Mouse (Mus musculus) forebrain, embryonic 15.5 days (tissue): Measurements from ENCODE around the gene Grb7. TPM values are rescaled to one million over a fixed set of nuclear protein-coding genes. Genes with fewer than 3 reads are reported as not detected.

Experiments used
- ATAC-seq: fragments of 200-750 bp; cut with Nextera tagmentation; replicated peaks from 2 replicates; pipeline ENCODE4 v1.8.0; 2017; ENCODE audit warnings: mild to moderate bottlenecking, moderate TSS enrichment, moderate library complexity
- H3K27ac ChIP-seq: fragments of 300-500 bp; sonication (generic); replicated peaks from 2 replicates; pipeline ENCODE4 v1.5.1; 2015; ENCODE audit warnings: mild to moderate bottlenecking, inconsistent platforms
- H3K27me3 ChIP-seq: fragments of 300-500 bp; sonication (generic); 2 replicates; pipeline ENCODE4 v1.6.1; 2015; ENCODE audit warnings: inconsistent platforms
- H3K36me3 ChIP-seq: fragments of 300-500 bp; sonication (generic); 2 replicates; pipeline ENCODE4 v1.6.1; 2015; ENCODE audit warnings: mild to moderate bottlenecking, inconsistent platforms
- H3K4me1 ChIP-seq: fragments of 300-500 bp; sonication (generic); 2 replicates; pipeline ENCODE4 v1.6.1; 2015; ENCODE audit warnings: inconsistent platforms
- H3K4me2 ChIP-seq: fragments of 300-500 bp; sonication (generic); replicated peaks from 2 replicates; pipeline ENCODE4 v1.6.1; 2015; ENCODE audit warnings: mild to moderate bottlenecking, inconsistent platforms
- H3K4me3 ChIP-seq: fragments of 300-500 bp; sonication (generic); 2 replicates; pipeline ENCODE4 v1.5.1; 2015; ENCODE audit warnings: mild to moderate bottlenecking, inconsistent platforms
- H3K9ac ChIP-seq: fragments of 300-500 bp; sonication (generic); replicated peaks from 2 replicates; pipeline ENCODE4 v1.6.1; 2015; ENCODE audit warnings: mild to moderate bottlenecking, inconsistent platforms
- H3K9me3 ChIP-seq: fragments of 300-500 bp; sonication (generic); 2 replicates; pipeline ENCODE4 v1.6.1; 2016; ENCODE audit warnings: inconsistent platforms
- WGBS: fragments of 180-500 bp; shearing (Covaris S2); methylation state at CpG from one replicate; pipeline ENCODE4 v1.1.7; 2015; ENCODE audit warnings: mixed read lengths; 5-methylcytosine and 5-hydroxymethylcytosine counted together
- polyA plus RNA-seq: library from polyadenylated mRNA; unstranded; fragments of >200 nt; fragmentation: Nextera tagmentation; extraction: Ambion mirVana; gene quantifications from 2 replicates; pipeline ENCODE4 v1.2.1, GENCODE M21; 2015

Grb7 gene
- polyA plus RNA-seq, 1 experiment from 2014 or later = 0.61 TPM

- no peak overlapping the region for H3K4me2 ChIP-seq
Measured at GRCm38 (mm10) chr11:98459071-98459741, 13.0 kb downstream of the Grb7 start.

GRCm38 (mm10) chr11:98459860-98460259 is 13.7 kb downstream of the Grb7 start:
- Histone ChIP-seq H3K4me1 (peaks cover 14% of the 10 kb centered on the region), H3K9me3 (no peaks in the 10 kb centered on the region), H3K9ac (no peak overlapping the region), H3K27ac (no peak overlapping the region), H3K36me3 (no peaks in the 10 kb centered on the region), H3K27me3 (peaks cover 32% of the 10 kb centered on the region), H3K4me2 (no peak overlapping the region), H3K4me3 (no peak overlapping the region)
- ATAC-seq = no peak
- WGBS = 85% methylated on average over 9 of the region's 9 CpGs

More at GRCm38 (mm10) chr11:98459071-98459741, 13.0 kb downstream of the Grb7 start:
- WGBS = 21% methylated on average over 11 of the region's 11 CpGs
- Histone ChIP-seq H3K9ac (no peak overlapping the region), H3K27ac (no peak overlapping the region), H3K4me1 (peaks cover 14% of the 10 kb centered on the region), H3K4me3 (no peak overlapping the region), H3K9me3 (no peaks in the 10 kb centered on the region), H3K27me3 (peaks cover 32% of the 10 kb centered on the region), H3K36me3 (no peaks in the 10 kb centered on the region)
- no peak for ATAC-seq

- Histone ChIP-seq H3K27me3 (peaks cover 32% of the 10 kb centered on the region), H3K36me3 (no peaks in the 10 kb centered on the region), H3K9me3 (no peaks in the 10 kb centered on the region), H3K4me2 (no peak overlapping the region), H3K4me3 (no peak overlapping the region), H3K9ac (no peak overlapping the region), H3K27ac (no peak overlapping the region), H3K4me1 (peaks cover 14% of the 10 kb centered on the region)
- 56% methylated on average over 6 of the region's 6 CpGs for WGBS
- ATAC-seq = no peak
Measured at GRCm38 (mm10) chr11:98461109-98461720, 15.0 kb downstream of the Grb7 start.

DNA sequence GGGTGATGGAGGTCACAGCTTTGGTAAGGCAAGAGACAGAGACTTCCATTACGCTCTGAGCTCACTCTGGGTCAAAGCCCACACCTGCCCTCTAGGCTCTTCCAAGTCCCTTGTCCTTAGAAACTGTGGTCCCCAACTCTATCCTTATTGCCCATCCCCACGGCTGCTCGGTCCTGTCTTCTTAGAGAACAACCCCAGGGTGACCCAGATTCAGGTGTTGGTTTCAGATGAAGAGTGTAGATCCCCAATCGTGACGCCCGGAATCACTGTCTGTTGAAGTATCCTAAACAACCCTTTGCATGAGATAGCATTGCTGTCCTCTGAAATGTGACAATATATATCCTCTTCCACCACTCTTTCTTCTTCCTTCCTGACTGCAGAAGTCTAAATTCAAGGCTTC is 16.1 kb downstream of the Grb7 start:
- H3K27ac ChIP-seq = no peak overlapping the region
- no peaks in the 10 kb centered on the region for H3K36me3 ChIP-seq
- H3K4me1 ChIP-seq = peaks cover 10% of the 10 kb centered on the region
- peaks cover 32% of the 10 kb centered on the region for H3K27me3 ChIP-seq
- no peak for ATAC-seq
- H3K9ac ChIP-seq = no peak overlapping the region
- H3K9me3 ChIP-seq = no peaks in the 10 kb centered on the region
- H3K4me2 ChIP-seq = no peak overlapping the region
- no peak overlapping the region for H3K4me3 ChIP-seq
- WGBS = 91% methylated on average over 6 of the region's 6 CpGs

DNA sequence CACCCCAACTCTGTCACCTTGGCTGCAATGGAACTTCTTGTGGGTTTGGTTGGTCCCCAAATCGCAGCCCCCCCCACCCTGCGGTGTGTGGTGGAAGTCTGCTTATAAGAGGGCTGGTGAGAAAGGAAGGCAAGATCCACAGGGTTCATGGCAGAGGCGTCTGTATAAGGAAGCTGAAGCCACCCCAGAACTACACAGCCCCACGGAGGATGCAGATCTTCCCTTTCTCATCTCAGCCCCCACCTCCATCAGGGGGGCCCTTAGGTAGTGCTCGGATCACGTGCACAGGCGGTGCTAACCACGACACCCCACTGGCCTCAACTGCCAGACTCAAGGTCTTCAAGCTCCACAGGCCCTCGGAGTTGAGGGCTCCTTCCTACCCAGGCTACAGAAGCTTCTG is 17.7 kb downstream of the Grb7 start:
- H3K4me3 ChIP-seq = no peak overlapping the region
- no peak overlapping the region for H3K9ac ChIP-seq
- no peaks in the 10 kb centered on the region for H3K36me3 ChIP-seq
- WGBS = 90% methylated on average over 9 of the region's 9 CpGs
- H3K9me3 ChIP-seq = no peaks in the 10 kb centered on the region
- no peak overlapping the region for H3K27ac ChIP-seq
- H3K27me3 ChIP-seq = peaks cover 21% of the 10 kb centered on the region
- no peaks in the 10 kb centered on the region for H3K4me1 ChIP-seq
- no peak overlapping the region for H3K4me2 ChIP-seq
- no peak for ATAC-seq

DNA sequence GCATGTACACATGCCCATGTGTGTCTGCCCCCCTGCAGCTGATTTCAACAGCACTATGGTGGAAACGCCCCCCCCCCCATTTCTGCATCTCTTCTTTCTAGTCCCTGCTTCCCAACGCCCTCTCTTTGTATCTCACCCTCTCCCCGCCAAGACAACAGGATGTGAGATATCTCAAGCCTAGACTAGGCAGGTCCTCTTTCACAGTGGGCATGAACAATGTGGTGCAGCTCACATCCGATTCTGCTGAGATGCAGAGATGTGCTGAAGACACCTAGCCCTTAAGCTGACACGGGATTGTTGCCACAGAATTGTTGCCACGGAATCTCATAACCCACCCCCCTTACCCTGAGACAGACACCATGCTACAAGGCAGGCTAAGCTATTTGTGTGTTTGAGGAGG is 18.3 kb downstream of the Grb7 start:
- no peak overlapping the region for H3K9ac ChIP-seq
- peaks cover 15% of the 10 kb centered on the region for H3K27me3 ChIP-seq
- H3K27ac ChIP-seq = no peak overlapping the region
- no peaks in the 10 kb centered on the region for H3K9me3 ChIP-seq
- no peak overlapping the region for H3K4me2 ChIP-seq
- no peaks in the 10 kb centered on the region for H3K36me3 ChIP-seq
- ATAC-seq = no peak
- H3K4me3 ChIP-seq = no peak overlapping the region
- 87% methylated on average over 6 of the region's 6 CpGs for WGBS
- H3K4me1 ChIP-seq = no peaks in the 10 kb centered on the region

DNA sequence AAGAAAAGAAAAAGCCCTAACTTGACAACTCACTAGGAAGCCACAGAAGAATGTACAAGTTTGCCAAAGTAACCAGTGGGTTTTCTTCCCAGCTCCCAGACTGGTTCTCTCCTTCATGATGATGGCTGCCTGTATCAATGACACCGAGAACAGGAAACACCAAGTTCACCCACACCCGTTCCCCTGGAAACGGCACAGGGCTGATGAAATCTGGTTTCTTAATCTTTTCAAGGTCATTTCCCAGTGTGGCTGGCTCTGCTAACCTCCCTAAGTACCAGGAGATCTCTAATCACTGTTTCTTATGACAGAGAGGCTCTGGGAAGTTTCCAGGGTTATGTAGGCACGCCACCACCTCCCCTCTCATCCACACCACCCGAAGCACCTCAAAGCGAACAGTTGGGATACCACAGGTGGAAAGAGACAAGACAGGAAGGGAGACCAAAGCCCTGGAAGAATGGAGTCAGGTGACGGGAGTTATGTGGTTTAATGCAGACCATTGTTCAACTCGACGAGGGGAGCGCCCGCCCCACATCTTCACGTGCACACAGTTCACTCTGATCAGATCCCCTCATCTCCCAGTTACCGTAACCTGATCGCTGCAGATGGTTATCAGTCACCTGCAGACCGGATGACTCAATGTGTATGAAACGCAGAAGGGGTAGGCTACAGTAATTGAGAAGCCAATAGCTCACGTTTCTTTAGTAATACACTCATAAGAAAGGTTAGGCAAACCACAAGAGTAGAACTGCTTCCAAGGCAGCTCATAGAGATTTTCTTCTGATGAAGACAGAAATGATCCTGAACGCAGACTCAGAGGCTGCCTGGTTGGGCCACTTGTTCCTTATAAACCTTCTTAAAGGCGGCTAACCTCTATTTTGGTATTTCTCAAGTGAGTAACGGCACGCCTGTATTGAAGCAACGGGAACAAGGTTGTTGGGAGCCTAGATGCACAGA is 23.8 kb downstream of the Grb7 start:
- ATAC-seq = no peak
- Histone ChIP-seq H3K4me3 (no peak overlapping the region), H3K9ac (no peak overlapping the region), H3K9me3 (no peaks in the 10 kb centered on the region), H3K4me1 (no peaks in the 10 kb centered on the region), H3K27me3 (no peaks in the 10 kb centered on the region), H3K27ac (no peak overlapping the region), H3K36me3 (no peaks in the 10 kb centered on the region), H3K4me2 (no peak overlapping the region)
- WGBS = 85% methylated on average over 22 of the region's 22 CpGs

- Histone ChIP-seq H3K4me3 (no peak overlapping the region), H3K27ac (no peak overlapping the region), H3K27me3 (no peaks in the 10 kb centered on the region), H3K9ac (no peak overlapping the region), H3K9me3 (no peaks in the 10 kb centered on the region), H3K4me2 (no peak overlapping the region), H3K4me1 (no peaks in the 10 kb centered on the region), H3K36me3 (no peaks in the 10 kb centered on the region)
- 78% methylated on average over 6 of the region's 6 CpGs for WGBS
- no peak for ATAC-seq
Measured at GRCm38 (mm10) chr11:98470795-98471194, 24.6 kb downstream of the Grb7 start.

DNA sequence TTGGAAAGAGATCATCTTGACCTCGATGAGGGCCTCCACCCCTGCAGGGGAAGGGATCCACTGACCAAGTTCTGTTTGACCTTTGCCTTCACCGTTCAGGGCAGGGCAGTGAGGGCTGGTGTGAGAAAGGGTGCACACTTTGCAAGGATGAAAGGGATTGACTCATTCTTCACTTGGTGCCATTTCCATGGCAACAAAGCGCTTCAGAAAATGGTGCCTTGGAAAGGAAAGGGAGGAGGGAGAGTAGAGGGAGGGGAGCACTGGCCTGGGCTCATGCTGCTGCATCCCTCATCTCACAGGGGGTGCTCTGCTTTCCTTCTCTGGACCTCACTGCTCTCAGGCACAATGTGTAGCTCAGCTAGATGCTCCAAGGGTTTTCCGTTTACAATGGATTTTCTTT is 26.5 kb downstream of the Grb7 start:
- no peak for ATAC-seq
- WGBS = 35% methylated on average over 4 of the region's 4 CpGs

GRCm38 (mm10) chr11:98473916-98474479 is 27.8 kb downstream of the Grb7 start:
- no peak for ATAC-seq
- WGBS = 57% methylated on average over 8 of the region's 8 CpGs

More for the DNA sequence above, 26.5 kb downstream of the Grb7 start:
- Histone ChIP-seq H3K4me3 (no peak overlapping the region), H3K27me3 (no peaks in the 10 kb centered on the region), H3K27ac (no peak overlapping the region), H3K4me1 (no peaks in the 10 kb centered on the region), H3K36me3 (no peaks in the 10 kb centered on the region), H3K9ac (no peak overlapping the region), H3K4me2 (no peak overlapping the region), H3K9me3 (no peaks in the 10 kb centered on the region)

GRCm38 (mm10) chr11:98474967-98475366 is 28.8 kb downstream of the Grb7 start:
- H3K9ac ChIP-seq = no peak overlapping the region

More at GRCm38 (mm10) chr11:98473916-98474479, 27.8 kb downstream of the Grb7 start:
- Histone ChIP-seq H3K9ac (no peak overlapping the region), H3K9me3 (no peaks in the 10 kb centered on the region), H3K4me1 (no peaks in the 10 kb centered on the region), H3K4me3 (no peak overlapping the region), H3K4me2 (no peak overlapping the region), H3K27ac (no peak overlapping the region), H3K36me3 (no peaks in the 10 kb centered on the region), H3K27me3 (no peaks in the 10 kb centered on the region)

More at GRCm38 (mm10) chr11:98474967-98475366, 28.8 kb downstream of the Grb7 start:
- H3K4me2 ChIP-seq = no peak overlapping the region
- no peaks in the 10 kb centered on the region for H3K9me3 ChIP-seq
- 88% methylated on average over 11 of the region's 11 CpGs for WGBS
- no peak overlapping the region for H3K27ac ChIP-seq
- no peaks in the 10 kb centered on the region for H3K36me3 ChIP-seq
- no peaks in the 10 kb centered on the region for H3K27me3 ChIP-seq
- no peaks in the 10 kb centered on the region for H3K4me1 ChIP-seq
- ATAC-seq = no peak
- H3K4me3 ChIP-seq = no peak overlapping the region
